Mouse (Mus musculus): Measurements from ENCODE around the gene Gm21778.
"Not testable (repeated sequence)": the region's sequence is repeated elsewhere in the genome, so short reads cannot be mapped to it uniquely, and the experiment has no call there.

- not testable (repeated sequence) for TF ChIP-seq MXI1 (IDR thresholded peaks at IDR 0.05; ENCODE audit: low read depth, low read length); CTCF (IDR thresholded peaks at IDR 0.05 in 2 of 3, conservative IDR thresholded peaks at IDR 0.05 in 1 of 3; ENCODE audit: control insufficient read depth in 1 of 3, insufficient read depth in 1 of 3, low read depth in 2 of 3, low read length in 3 of 3, poor library complexity in 1 of 3, severe bottlenecking in 1 of 3); JUND (IDR thresholded peaks at IDR 0.05; ENCODE audit: low read depth, low read length); ZNF384 (IDR thresholded peaks at IDR 0.05; ENCODE audit: low read depth, low read length); ELF1 (IDR thresholded peaks at IDR 0.05; ENCODE audit: low read depth, low read length); POLR2A (IDR thresholded peaks at IDR 0.05; ENCODE audit: control insufficient read depth in 1 of 2, insufficient read depth in 1 of 2, low read depth in 1 of 2, low read length in 2 of 2, poor library complexity in 1 of 2); MAX (IDR thresholded peaks at IDR 0.05; ENCODE audit: low read length); RAD21 (IDR thresholded peaks at IDR 0.05; ENCODE audit: low read depth, low read length); KAT2A (conservative IDR thresholded peaks at IDR 0.05; ENCODE audit: low read depth, low read length); E2F4 (IDR thresholded peaks at IDR 0.05; ENCODE audit: borderline replicate concordance, low read depth, low read length); GATA1 (IDR thresholded peaks at IDR 0.05; ENCODE audit: low read depth, low read length); NELFE (IDR thresholded peaks at IDR 0.05; ENCODE audit: low read depth, low read length)
Measured at GRCm38 (mm10) chrY:5942160-5942559, at the start of gene Gm21778.
